Mouse (Mus musculus) CH12.LX (cell line): Measurements from ENCODE around the gene Gm12184. TPM values are rescaled to one million over a fixed set of nuclear protein-coding genes. Genes with fewer than 3 reads are reported as not detected.

Experiments
- DNase-seq: peaks from one replicate; pipeline ENCODE4 v3.0.0-alpha.2; 2013; ENCODE audit errors: extremely low read depth
- H3K27ac ChIP-seq: 2 replicates; pipeline ENCODE4 v1.5.1; 2012; ENCODE audit warnings: low read depth, mild to moderate bottlenecking, control low read depth, moderate library complexity; ENCODE audit not compliant: insufficient read depth
- H3K27me3 ChIP-seq: replicated peaks from 2 replicates; pipeline ENCODE3; 2012; ENCODE audit warnings: inconsistent platforms
- H3K36me3 ChIP-seq, 2 experiments: replicated peaks in 1 of 2; 2 replicates each; pipeline versions ENCODE3 to v1.6.1; 2012; ENCODE audit warnings: inconsistent platforms in 1 of 2, low read length in 1 of 2, mild to moderate bottlenecking in 1 of 2, mixed read lengths in 1 of 2, moderate library complexity in 1 of 2; ENCODE audit not compliant: control insufficient read depth in 1 of 2, insufficient read depth in 1 of 2
- H3K4me1 ChIP-seq, 2 experiments: 2 replicates each; pipeline ENCODE4 v1.6.1; 2012; ENCODE audit warnings: inconsistent platforms in 1 of 2, moderate library complexity in 1 of 2; ENCODE audit not compliant: insufficient read depth in 2 of 2, control insufficient read depth in 1 of 2
- H3K4me2 ChIP-seq: 2 replicates; pipeline ENCODE4 v1.6.1; 2012; ENCODE audit warnings: low read depth, mild to moderate bottlenecking, control low read depth; ENCODE audit not compliant: poor library complexity, insufficient read depth, severe bottlenecking
- H3K4me3 ChIP-seq, 3 experiments: fragments of 150-350 bp in 1 of 3; sonication (generic) in 1 of 3; replicated peaks in 1 of 3; 2 replicates each; pipeline versions ENCODE3 to v1.5.1; 2011 to 2012; ENCODE audit warnings: low read depth in 2 of 3, low read length in 2 of 3, mild to moderate bottlenecking in 2 of 3, moderate library complexity in 2 of 3, control low read depth in 1 of 3, improper control_type of control experiment in 1 of 3, inconsistent platforms in 1 of 3, mixed read lengths in 1 of 3; ENCODE audit not compliant: poor library complexity in 1 of 3
- H3K79me2 ChIP-seq: replicated peaks from 2 replicates; pipeline ENCODE4 v1.6.1; 2012; ENCODE audit warnings: mild to moderate bottlenecking, moderate library complexity; ENCODE audit not compliant: control insufficient read depth, poor library complexity, insufficient read depth, severe bottlenecking; ENCODE audit errors: extremely low read depth
- H3K9ac ChIP-seq: 2 replicates; pipeline ENCODE4 v1.6.1; 2012; ENCODE audit warnings: low read depth, mild to moderate bottlenecking, control low read depth, moderate library complexity; ENCODE audit not compliant: insufficient read depth
- H3K9me3 ChIP-seq: replicated peaks from 2 replicates; pipeline ENCODE3; 2012; ENCODE audit warnings: low read length, inconsistent platforms, mixed read lengths
- BHLHE40 ChIP-seq: IDR thresholded peaks from 2 replicates; pipeline ENCODE4 v1.6.1; 2011; ENCODE audit warnings: mild to moderate bottlenecking, low read depth, low read length, improper control_type of control experiment
- CHD2 ChIP-seq: IDR thresholded peaks from 2 replicates; pipeline ENCODE4 v1.6.1; 2011; ENCODE audit warnings: low read length, improper control_type of control experiment
- CTCF ChIP-seq, 2 experiments: IDR thresholded peaks in 1 of 2; conservative IDR thresholded peaks in 1 of 2; 2 replicates each; pipeline ENCODE4 v1.5.1; 2011 to 2012; ENCODE audit warnings: low read depth in 2 of 2, low read length in 2 of 2, improper control_type of control experiment in 1 of 2, inconsistent platforms in 1 of 2, mild to moderate bottlenecking in 1 of 2, moderate library complexity in 1 of 2
- E2F4 ChIP-seq: IDR thresholded peaks from 2 replicates; pipeline ENCODE4 v1.6.1; 2011; ENCODE audit warnings: low read depth, low read length, improper control_type of control experiment; ENCODE audit not compliant: insufficient replicate concordance
- ELF1 ChIP-seq: IDR thresholded peaks from 2 replicates; pipeline ENCODE4 v1.6.1; 2014; ENCODE audit warnings: low read depth, mild to moderate bottlenecking, inconsistent platforms, low read length, improper control_type of control experiment
- ETS1 ChIP-seq: conservative IDR thresholded peaks from 2 replicates; pipeline ENCODE4 v1.6.1; 2012; ENCODE audit warnings: low read depth, mild to moderate bottlenecking, inconsistent platforms, low read length, improper control_type of control experiment, moderate library complexity
- GABPA ChIP-seq: IDR thresholded peaks from 2 replicates; pipeline ENCODE4 v1.6.1; 2012; ENCODE audit warnings: low read depth, low read length, improper control_type of control experiment, inconsistent platforms; ENCODE audit not compliant: insufficient replicate concordance
- IRF4 ChIP-seq: IDR thresholded peaks from 2 replicates; pipeline ENCODE4 v1.6.1; 2014; ENCODE audit warnings: low read depth, mild to moderate bottlenecking, inconsistent platforms, low read length, improper control_type of control experiment
- JUN ChIP-seq: IDR thresholded peaks from 2 replicates; pipeline ENCODE4 v1.6.1; 2011; ENCODE audit warnings: low read depth, mild to moderate bottlenecking, low read length, improper control_type of control experiment, moderate library complexity; ENCODE audit not compliant: insufficient read depth
- JUND ChIP-seq: conservative IDR thresholded peaks from 2 replicates; pipeline ENCODE4 v1.6.1; 2011; ENCODE audit warnings: low read depth, low read length, improper control_type of control experiment
- KAT2A ChIP-seq: IDR thresholded peaks from 2 replicates; pipeline ENCODE4 v1.6.1; 2012; ENCODE audit warnings: low read length, improper control_type of control experiment, inconsistent platforms; ENCODE audit not compliant: insufficient replicate concordance
- MAFK ChIP-seq: IDR thresholded peaks from 2 replicates; pipeline ENCODE4 v1.6.1; 2011; ENCODE audit warnings: low read length, improper control_type of control experiment; ENCODE audit not compliant: insufficient replicate concordance
- MAZ ChIP-seq: IDR thresholded peaks from 2 replicates; pipeline ENCODE4 v1.6.1; 2012; ENCODE audit warnings: low read depth, mild to moderate bottlenecking, inconsistent platforms, low read length, improper control_type of control experiment, moderate library complexity
- MXI1 ChIP-seq: IDR thresholded peaks from 2 replicates; pipeline ENCODE4 v1.6.1; 2011; ENCODE audit warnings: mild to moderate bottlenecking, low read depth, low read length, improper control_type of control experiment
- MYC ChIP-seq: IDR thresholded peaks from 2 replicates; pipeline ENCODE4 v1.6.1; 2011; ENCODE audit warnings: low read depth, mild to moderate bottlenecking, improper control_type of control experiment, low read length
- NELFE ChIP-seq: IDR thresholded peaks from 2 replicates; pipeline ENCODE4 v1.6.1; 2011; ENCODE audit warnings: low read depth, low read length, improper control_type of control experiment
- POLR2A ChIP-seq: IDR thresholded peaks from 2 replicates; pipeline ENCODE4 v1.6.1; 2011; ENCODE audit warnings: low read depth, mild to moderate bottlenecking, improper control_type of control experiment, low read length
- RAD21 ChIP-seq: IDR thresholded peaks from 2 replicates; pipeline ENCODE4 v1.6.1; 2011; ENCODE audit warnings: low read depth, mild to moderate bottlenecking, low read length, improper control_type of control experiment, moderate library complexity
- SIN3A ChIP-seq: IDR thresholded peaks from 2 replicates; pipeline ENCODE4 v1.6.1; 2012; ENCODE audit warnings: low read length, improper control_type of control experiment, inconsistent platforms
- SMC3 ChIP-seq: IDR thresholded peaks from 2 replicates; pipeline ENCODE4 v1.6.1; 2011; ENCODE audit warnings: low read depth, low read length, improper control_type of control experiment
- TBP ChIP-seq: conservative IDR thresholded peaks from 2 replicates; pipeline ENCODE4 v1.6.1; 2011; ENCODE audit warnings: low read depth, low read length, improper control_type of control experiment
- TCF12 ChIP-seq: IDR thresholded peaks from 2 replicates; pipeline ENCODE4 v1.6.1; 2014; ENCODE audit warnings: low read depth, mild to moderate bottlenecking, inconsistent platforms, low read length, improper control_type of control experiment
- UBTF ChIP-seq: IDR thresholded peaks from 2 replicates; pipeline ENCODE4 v1.6.1; 2012; ENCODE audit warnings: low read depth, mild to moderate bottlenecking, inconsistent platforms, low read length, improper control_type of control experiment, moderate library complexity
- ZC3H11A ChIP-seq: IDR thresholded peaks from 2 replicates; pipeline ENCODE4 v1.6.1; 2012; ENCODE audit warnings: low read depth, mild to moderate bottlenecking, inconsistent platforms, low read length, improper control_type of control experiment
- ZKSCAN1 ChIP-seq: IDR thresholded peaks from 2 replicates; pipeline ENCODE4 v1.6.1; 2012; ENCODE audit warnings: low read depth, inconsistent platforms, low read length, improper control_type of control experiment, borderline replicate concordance
- ZNF384 ChIP-seq: IDR thresholded peaks from 2 replicates; pipeline ENCODE4 v1.6.1; 2012; ENCODE audit warnings: low read depth, low read length, improper control_type of control experiment, inconsistent platforms
- dilution Hi-C: fragments of 300-500 bp; cut with MboI; formaldehyde crosslinking; loops from 2 replicates; pipeline ENCODE4 v1.14.3; 2020; ENCODE audit warnings: low sequenced_read_pairs; ENCODE audit not compliant: extremely low pct_unique_long_range_greater_than_20kb, extremely low pct_ligation_motif_present
- in situ Hi-C: fragments of 300-500 bp; cut with MboI; formaldehyde crosslinking; loops from 3 replicates; pipeline ENCODE4 v1.14.3; 2019; ENCODE audit warnings: low sequenced_read_pairs, low pct_ligation_motif_present, low pct_unique_long_range_greater_than_20kb, mixed read lengths
- polyA plus RNA-seq: library from polyadenylated mRNA; unstranded; fragments of >175 nt; gene quantifications from 2 replicates; pipeline ENCODE4 v1.2.1, GENCODE M21; 2012; ENCODE audit warnings: low read depth; ENCODE audit not compliant: insufficient read length
- total RNA-seq, 2 experiments: library from RNA; depleted of rRNA; stranded (reverse); fragments of 300-350 nt in 1 of 2; fragments of >200 nt in 1 of 2; gene quantifications; 2 replicates each; pipeline ENCODE4 v1.2.3; 2012 to 2014

The Gm12184 gene
- total and polyA plus RNA-seq, 3 experiments = 5.6 to 51.6 (median 7.1) TPM

GRCm38 (mm10) chr11:48782243-48782642 is 44.2 kb downstream of the Gm12184 start:
- TF ChIP-seq ZKSCAN1 (no peak), CTCF (conservative IDR thresholded peaks at IDR 0.05 in 1 of 2, IDR thresholded peaks at IDR 0.05 in 1 of 2; ENCODE audit: low read depth in 2 of 2, low read length in 2 of 2) (peak in 1 of 2 experiments; percentile 28; a peak in 2 of 4 replicates), ZC3H11A (no peak), MAFK (no peak), ETS1 (no peak)
- TF ChIP-seq, all 38 proteins: peak for 1
- dilution Hi-C loops = no loop called here
- no peak for DNase-seq

GRCm38 (mm10) chr11:48779450-48779849 is 47.0 kb downstream of the Gm12184 start:
- peaks cover 2% of the 10 kb centered on the region for H3K9me3 ChIP-seq
- no peak overlapping the region for H3K27ac ChIP-seq
- peak overlapping the region; percentile 33; the same call in 1 of the 2 replicates for H3K4me2 ChIP-seq
- no peaks in the 10 kb centered on the region for H3K36me3 ChIP-seq
- no peaks in the 10 kb centered on the region for H3K27me3 ChIP-seq
- dilution Hi-C loops = no loop called here
- no peak overlapping the region for H3K9ac ChIP-seq
- peaks cover 12 to 25% of the 10 kb centered on the region in 2 experiments for H3K4me1 ChIP-seq
- DNase-seq = peak; percentile 82
- TF ChIP-seq TBP = no peak
- TF ChIP-seq ZNF384 = no peak
- TF ChIP-seq IRF4 = peak; percentile 30; the same call in 1 of the 2 replicates
- TF ChIP-seq KAT2A = no peak
- TF ChIP-seq BHLHE40 = no peak
- no peak for TF ChIP-seq ELF1
- TF ChIP-seq MYC = no peak
- TF ChIP-seq TCF12 = no peak
- no peak for TF ChIP-seq JUN
- TF ChIP-seq MXI1 = no peak
- no peak for TF ChIP-seq CHD2
- no peak for TF ChIP-seq MAZ
- TF ChIP-seq CTCF (conservative IDR thresholded peaks at IDR 0.05 in 1 of 2, IDR thresholded peaks at IDR 0.05 in 1 of 2; ENCODE audit: low read depth in 2 of 2, low read length in 2 of 2) = peak; percentile 65 to 90; a peak in 3 of 4 replicates
- TF ChIP-seq SMC3 = peak; percentile 80
- no peak for TF ChIP-seq POLR2A
- peak; percentile 64 for TF ChIP-seq RAD21
- no peak for TF ChIP-seq SIN3A
- TF ChIP-seq UBTF = no peak
- no peak for TF ChIP-seq JUND
- TF ChIP-seq E2F4 = no peak
- no peak for TF ChIP-seq ZKSCAN1
- no peak; the same call in 1 of the 2 replicates for TF ChIP-seq NELFE
- no peak for TF ChIP-seq GABPA
- in situ Hi-C loops = no loop called here
- no peaks in the 10 kb centered on the region for H3K79me2 ChIP-seq
- no peak overlapping the region for H3K4me3 ChIP-seq

More at GRCm38 (mm10) chr11:48782243-48782642, 44.2 kb downstream of the Gm12184 start:
- H3K9ac ChIP-seq = no peak overlapping the region
- H3K4me3 ChIP-seq = no peak overlapping the region
- no peaks in the 10 kb centered on the region for H3K36me3 ChIP-seq
- peaks cover 2% of the 10 kb centered on the region for H3K9me3 ChIP-seq
- peaks cover 2 to 10% of the 10 kb centered on the region in 2 experiments; a peak in 1 of 4 replicates for H3K4me1 ChIP-seq
- no peak overlapping the region for H3K4me2 ChIP-seq
- no peak overlapping the region for H3K27ac ChIP-seq
- in situ Hi-C loops = loop anchor here (10.0 kb wide), 1 partner anchor 483 kb away; no protein-coding TSS in a partner anchor
- H3K79me2 ChIP-seq = no peaks in the 10 kb centered on the region
- H3K27me3 ChIP-seq = no peaks in the 10 kb centered on the region
